Comparison of ENCODE assay signal across 9 mouse cellular contexts in the genomic region with DNA sequence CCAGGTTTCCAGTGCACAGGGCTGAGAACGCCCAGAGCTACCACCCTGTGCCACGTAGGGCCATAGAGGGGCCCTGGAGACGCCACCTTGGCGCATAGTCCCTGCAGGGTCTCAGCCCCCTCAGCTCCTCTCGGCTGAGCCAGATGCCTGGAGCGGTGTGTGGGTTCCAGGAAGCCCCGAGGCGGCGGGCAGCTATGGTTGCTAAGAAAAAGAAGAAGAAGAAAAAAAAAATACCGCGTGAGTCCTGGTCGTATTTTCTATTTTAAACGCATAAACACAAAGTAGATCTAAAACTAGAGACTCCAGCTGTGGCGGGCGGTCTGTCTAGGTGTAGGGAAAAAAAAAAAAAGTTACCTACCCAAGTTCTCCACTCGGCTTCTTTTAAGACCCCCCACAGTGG. TPM values are rescaled to one million over a fixed set of nuclear protein-coding genes. Genes with fewer than 3 reads are reported as not detected.
A peak's percentile ranks its signal among the peaks of the same experiment; 100 is the strongest.
DNase-seq lines count a peak whose midpoint lies in the region; ATAC-seq and TF ChIP-seq lines count a peak whose summit lies in the region.
"Had no signal": no experiment of that assay in that cellular context is flagged by ENCODE, and none has a peak within 500 bp of the region (broad histone marks: within the 10 kb centered on the region; RNA-seq: fewer than 3 reads in every experiment).

No protein-coding gene starts in this region.

- peaks cover 9% of the 10 kb centered on the region for H3K4me1 ChIP-seq in heart, embryonic 11.5 days (ENCODE audit: control insufficient read depth, insufficient read depth, low read length)
- H3K4me1 ChIP-seq in heart, adult 2 months (ENCODE audit: control insufficient read depth, insufficient read depth, low read length), result no peaks in the 10 kb centered on the region
- peaks cover 22% of the 10 kb centered on the region for H3K4me1 ChIP-seq in lung, embryonic 15.5 days
- H3K4me1 ChIP-seq in hindbrain, embryonic 16.5 days (ENCODE audit: control insufficient read depth, insufficient read depth, low read depth, low read length), result peaks cover 7% of the 10 kb centered on the region
- H3K4me1 ChIP-seq in neural tube, embryonic 15.5 days, result peaks cover 17% of the 10 kb centered on the region

- H3K9me3 ChIP-seq in heart, embryonic 11.5 days (replicated peaks; ENCODE audit: control insufficient read depth, low read length), result no peaks in the 10 kb centered on the region
- H3K9me3 ChIP-seq in lung, embryonic 15.5 days, result no peaks in the 10 kb centered on the region
- H3K9me3 ChIP-seq in hindbrain, embryonic 16.5 days (ENCODE audit: control insufficient read depth, low read length), result no peaks in the 10 kb centered on the region
- H3K9me3 ChIP-seq in neural tube, embryonic 15.5 days (replicated peaks), result no peaks in the 10 kb centered on the region

- no peak overlapping the region for H3K27ac ChIP-seq in heart, embryonic 11.5 days (ENCODE audit: low read depth, low read length)
- no peak overlapping the region for H3K27ac ChIP-seq in heart, adult 2 months
- H3K27ac ChIP-seq in lung, embryonic 15.5 days, result no peak overlapping the region
- no peak overlapping the region for H3K27ac ChIP-seq in hindbrain, embryonic 16.5 days (ENCODE audit: low read depth, low read length)
- no peak overlapping the region for H3K27ac ChIP-seq in neural tube, embryonic 15.5 days (replicated peaks)

- TF ChIP-seq CTCF in heart, adult 2 months (IDR thresholded peaks at IDR 0.05), result no peak

- H3K27me3 ChIP-seq in heart, embryonic 11.5 days (ENCODE audit: control insufficient read depth, insufficient read depth, low read length), result no peaks in the 10 kb centered on the region
- 0 out of 2 replicates have a peak, but pooled peaks cover 2% of the 10 kb centered on the region for H3K27me3 ChIP-seq in heart, adult 2 months (ENCODE audit: control insufficient read depth, insufficient read depth, low read length)
- H3K27me3 ChIP-seq in lung, embryonic 15.5 days, result peaks cover 12% of the 10 kb centered on the region
- 0 out of 2 replicates have a peak, but pooled peaks cover 2% of the 10 kb centered on the region for H3K27me3 ChIP-seq in hindbrain, embryonic 16.5 days (replicated peaks; ENCODE audit: control insufficient read depth, insufficient read depth, low read length)
- peaks cover 3% of the 10 kb centered on the region; the same call in 1 of the 2 replicates for H3K27me3 ChIP-seq in neural tube, embryonic 15.5 days (replicated peaks)

- TF ChIP-seq POLR2A in heart, adult 2 months (IDR thresholded peaks at IDR 0.05; ENCODE audit: insufficient read depth, low read depth, low read length), result no peak

- no peaks in the 10 kb centered on the region for H3K79me2 ChIP-seq in heart, adult 2 months (replicated peaks; ENCODE audit: control insufficient read depth, insufficient read depth, low read length)

- no peak for TF ChIP-seq EP300 in heart, adult 2 months (IDR thresholded peaks at IDR 0.05; ENCODE audit: insufficient read depth, low read depth, low read length)

- intact Hi-C loops in heart, adult 2 months (cut with DNase I), result loop anchor here (10.0 kb wide), 1 partner anchor 327 kb away; no protein-coding TSS in a partner anchor

- no peak overlapping the region for H3K4me3 ChIP-seq in heart, embryonic 11.5 days (ENCODE audit: low read depth, low read length)
- H3K4me3 ChIP-seq in heart, adult 2 months, result no peak overlapping the region
- no peak overlapping the region for H3K4me3 ChIP-seq in lung, embryonic 15.5 days
- no peak overlapping the region for H3K4me3 ChIP-seq in hindbrain, embryonic 16.5 days (ENCODE audit: low read length)
- no peak overlapping the region for H3K4me3 ChIP-seq in neural tube, embryonic 15.5 days (replicated peaks)

- no peaks in the 10 kb centered on the region for H3K36me3 ChIP-seq in heart, embryonic 11.5 days (ENCODE audit: control insufficient read depth, insufficient read depth, low read length)
- no peaks in the 10 kb centered on the region for H3K36me3 ChIP-seq in heart, adult 2 months (ENCODE audit: control insufficient read depth, insufficient read depth, low read length)
- no peaks in the 10 kb centered on the region for H3K36me3 ChIP-seq in lung, embryonic 15.5 days
- H3K36me3 ChIP-seq in hindbrain, embryonic 16.5 days (ENCODE audit: control insufficient read depth, insufficient read depth, low read length), result no peaks in the 10 kb centered on the region
- H3K36me3 ChIP-seq in neural tube, embryonic 15.5 days, result no peaks in the 10 kb centered on the region

- no peak for DNase-seq in heart, adult 2 months
- no peak for DNase-seq in lung, postnatal 10 days
- no peak for DNase-seq in cerebellum, postnatal 10 days
- DNase-seq: lung, postnatal 14 days had no signal

- no peak overlapping the region for H3K9ac ChIP-seq in heart, embryonic 11.5 days (ENCODE audit: low read depth, low read length)
- H3K9ac ChIP-seq in heart, adult 2 months (ENCODE audit: low read depth, low read length), result no peak overlapping the region
- H3K9ac ChIP-seq in lung, embryonic 15.5 days, result no peak overlapping the region
- peak overlapping the region; percentile 27; the same call in 1 of the 2 replicates for H3K9ac ChIP-seq in hindbrain, embryonic 16.5 days (ENCODE audit: low read depth, low read length)
- H3K9ac ChIP-seq in neural tube, embryonic 15.5 days (replicated peaks), result no peak overlapping the region

- peak overlapping the region; percentile 93 for H3K4me2 ChIP-seq in heart, embryonic 11.5 days
- peak overlapping the region; percentile 67 for H3K4me2 ChIP-seq in lung, embryonic 15.5 days
- peak overlapping the region; percentile 61; the same call in 1 of the 2 replicates for H3K4me2 ChIP-seq in hindbrain, embryonic 16.5 days (ENCODE audit: low read length)
- H3K4me2 ChIP-seq in neural tube, embryonic 15.5 days, result peak overlapping the region; percentile 62

- 41% methylated on average over 16 of the region's 16 CpGs for WGBS in heart, embryonic 11.5 days (ENCODE audit: insufficient replicate concordance)
- WGBS in heart, adult 2 months, result 50% methylated on average over 16 of the region's 16 CpGs
- 38% methylated on average over 16 of the region's 16 CpGs for WGBS in lung, embryonic 15.5 days
- WGBS in hindbrain, embryonic 16.5 days, result 47% methylated on average over 16 of the region's 16 CpGs
- WGBS in neural tube, embryonic 15.5 days, result 51% methylated on average over 16 of the region's 16 CpGs

- ATAC-seq in heart, embryonic 11.5 days (replicated peaks; ENCODE audit: insufficient number of reproducible peaks, low FRiP score, low TSS enrichment), result 0 out of 2 replicates have a peak, but pooled peaks have one; percentile 24
- no peak for ATAC-seq in lung, embryonic 15.5 days (ENCODE audit: borderline replicate concordance, extremely low read depth, low FRiP score, low TSS enrichment)
- peak; percentile 32; the same call in 1 of the 2 replicates for ATAC-seq in hindbrain, embryonic 16.5 days
- 0 out of 2 replicates have a peak, but pooled peaks have one; percentile 11 for ATAC-seq in neural tube, embryonic 15.5 days (ENCODE audit: low FRiP score)
- no peak for ATAC-seq in megakaryocyte, adult 5-6 weeks (ENCODE audit: poor library complexity, severe bottlenecking)

RNA-seq across cellular contexts. Expression of a gene that starts 37.2 kb away (rescaled TPM):
- 8.9 and 11.8 TPM in 2 replicates for polyA plus RNA-seq in heart, embryonic 11.5 days (2014; fragmentation: Nextera tagmentation; extraction: Ambion mirVana)
- 1 to 10 TPM; 2.0 to 2.2 TPM for total RNA-seq in heart, adult 2 months (2021)
- 2.4 TPM in 2 replicates for polyA plus RNA-seq in heart, adult 2 months (2012; rRNA removed)
- 10.8 and 12.8 TPM in 2 replicates for polyA plus RNA-seq in lung, embryonic 15.5 days (2015; fragmentation: Nextera tagmentation; extraction: Ambion mirVana)
- polyA plus RNA-seq in hindbrain, embryonic 16.5 days (2015; fragmentation: Nextera tagmentation; extraction: Ambion mirVana), result 4.5 and 6.6 TPM in 2 replicates
- 6.6 and 6.8 TPM in 2 replicates for polyA plus RNA-seq in neural tube, embryonic 15.5 days (2015; fragmentation: Nextera tagmentation; extraction: Ambion mirVana)
- total RNA-seq in megakaryocyte, adult 5-6 weeks (2015), result 0.30 TPM in 1 of 2 replicates, not detected in the other
- total RNA-seq in megakaryocyte, adult 5-6 weeks (2017), result 0.26 TPM in 1 of 2 replicates, not detected in the other

Comparison
In these comparisons a context has a peak if more than half of its experiments do, and no peak if none do; other contexts are left out.
1. ATAC-seq: peak in heart, embryonic 11.5 days (single experiment), hindbrain, embryonic 16.5 days (single experiment) and neural tube, embryonic 15.5 days (single experiment); none in lung, embryonic 15.5 days (single experiment) and megakaryocyte, adult 5-6 weeks (single experiment).
2. Peak in every context shown above with its lines, with median percentiles within 50 percentile points of each other: H3K4me2 ChIP-seq.